Comparison of ENCODE assay signal across 29 mouse cellular contexts in genomic region chr17:26833806-26834205, GRCm38 (mm10). TPM values are rescaled to one million over a fixed set of nuclear protein-coding genes. Genes with fewer than 3 reads are reported as not detected.
DNase-seq lines count a peak whose midpoint lies in the region; ATAC-seq lines count a peak whose summit lies in the region.
"Had no signal": no experiment of that assay in that cellular context is flagged by ENCODE, and none has a peak within 500 bp of the region (broad histone marks: within the 10 kb centered on the region; RNA-seq: fewer than 3 reads in every experiment).

No protein-coding gene starts in this region.

- no peak for ATAC-seq in heart, embryonic 15.5 days (replicated peaks; ENCODE audit: insufficient number of reproducible peaks, insufficient read depth, low FRiP score, low read depth)
- ATAC-seq in heart, embryonic 11.5 days (replicated peaks; ENCODE audit: insufficient number of reproducible peaks, low FRiP score, low TSS enrichment), result no peak
- no peak for ATAC-seq in limb, embryonic 13.5 days (ENCODE audit: low FRiP score, low read depth)
- ATAC-seq: CD4-positive, CD25-positive, alpha-beta regulatory T cell, adult 4 months; forebrain, embryonic 15.5 days; intestine, embryonic 15.5 days had no signal

- peak overlapping the region; percentile 11; the same call in 1 of the 2 replicates for H3K27ac ChIP-seq in heart, embryonic 15.5 days
- no peak overlapping the region for H3K27ac ChIP-seq in heart, embryonic 11.5 days (ENCODE audit: low read depth, low read length)
- H3K27ac ChIP-seq in limb, embryonic 13.5 days, result no peak overlapping the region
- no peak overlapping the region for H3K27ac ChIP-seq in limb, embryonic 10.5 days
- H3K27ac ChIP-seq: embryonic facial prominence, embryonic 13.5 days; forebrain, embryonic 15.5 days; hindbrain, embryonic 14.5 days; intestine, embryonic 15.5 days had no signal

- H3K4me1 ChIP-seq in heart, embryonic 15.5 days (replicated peaks), result peaks cover 19% of the 10 kb centered on the region
- H3K4me1 ChIP-seq in heart, embryonic 11.5 days (ENCODE audit: control insufficient read depth, insufficient read depth, low read length), result no peaks in the 10 kb centered on the region
- H3K4me1 ChIP-seq in limb, embryonic 13.5 days, result peaks cover 2% of the 10 kb centered on the region; the same call in 1 of the 2 replicates
- H3K4me1 ChIP-seq in limb, embryonic 10.5 days, result peaks cover 1% of the 10 kb centered on the region
- H3K4me1 ChIP-seq: forebrain, embryonic 15.5 days had no signal

- H3K4me2 ChIP-seq in heart, embryonic 15.5 days, result no peak overlapping the region
- H3K4me2 ChIP-seq in heart, embryonic 11.5 days, result no peak overlapping the region
- H3K4me2 ChIP-seq in limb, embryonic 13.5 days (replicated peaks), result no peak overlapping the region
- H3K4me2 ChIP-seq: embryonic facial prominence, embryonic 13.5 days; forebrain, embryonic 15.5 days; hindbrain, embryonic 14.5 days; intestine, embryonic 15.5 days had no signal

- DNase-seq in heart, adult 11 months, result peak; percentile 77
- no peak for DNase-seq in heart, adult 18-20 months
- DNase-seq in limb, embryonic 10.5 days (ENCODE audit: low spot score), result no peak
- DNase-seq: adrenal gland, adult 2 months; adrenal gland, postnatal 14 days; cerebellum, adult 11 months; cerebellum, adult 2 months; cerebellum, adult 9-11 months; cerebellum, postnatal 25 days; gastrocnemius, postnatal 10 days; gastrocnemius, postnatal 36 days; heart, postnatal 14 days; kidney, adult 18-20 months; kidney, adult 9 months had no signal

- H3K27me3 ChIP-seq in heart, embryonic 15.5 days, result peaks cover 32% of the 10 kb centered on the region
- peaks cover 23% of the 10 kb centered on the region for H3K27me3 ChIP-seq in heart, embryonic 11.5 days (ENCODE audit: control insufficient read depth, insufficient read depth, low read length)
- H3K27me3 ChIP-seq in limb, embryonic 13.5 days, result peaks cover 94% of the 10 kb centered on the region
- peaks cover 90% of the 10 kb centered on the region for H3K27me3 ChIP-seq in limb, embryonic 10.5 days (ENCODE audit: low read depth, poor library complexity, severe bottlenecking)

- 81% methylated on average over 2 of the region's 2 CpGs for WGBS in heart, embryonic 15.5 days
- 80% methylated on average over 2 of the region's 2 CpGs for WGBS in heart, embryonic 11.5 days (ENCODE audit: insufficient replicate concordance)
- WGBS in limb, embryonic 13.5 days, result 81% methylated on average over 2 of the region's 2 CpGs
- 76% methylated on average over 2 of the region's 2 CpGs for WGBS in limb, embryonic 10.5 days

- H3K9me3 ChIP-seq in heart, embryonic 15.5 days (replicated peaks), result no peaks in the 10 kb centered on the region
- H3K9me3 ChIP-seq in heart, embryonic 11.5 days (replicated peaks; ENCODE audit: control insufficient read depth, low read length), result no peaks in the 10 kb centered on the region; the same call in 1 of the 2 replicates
- no peaks in the 10 kb centered on the region for H3K9me3 ChIP-seq in limb, embryonic 13.5 days
- no peaks in the 10 kb centered on the region for H3K9me3 ChIP-seq in limb, embryonic 10.5 days (replicated peaks)
- H3K9me3 ChIP-seq: forebrain, embryonic 15.5 days; intestine, embryonic 15.5 days had no signal

- no peak overlapping the region for H3K9ac ChIP-seq in heart, embryonic 15.5 days
- H3K9ac ChIP-seq in heart, embryonic 11.5 days (ENCODE audit: low read depth, low read length), result no peak overlapping the region
- 0 out of 2 replicates have a peak overlapping the region, but pooled peaks have one; percentile 13 for H3K9ac ChIP-seq in limb, embryonic 13.5 days
- H3K9ac ChIP-seq: embryonic facial prominence, embryonic 13.5 days; forebrain, embryonic 15.5 days; hindbrain, embryonic 14.5 days; intestine, embryonic 15.5 days had no signal

- H3K4me3 ChIP-seq in heart, embryonic 15.5 days, result no peak overlapping the region
- no peak overlapping the region for H3K4me3 ChIP-seq in heart, embryonic 11.5 days (ENCODE audit: low read depth, low read length)
- no peak overlapping the region for H3K4me3 ChIP-seq in limb, embryonic 13.5 days
- H3K4me3 ChIP-seq in limb, embryonic 10.5 days, result no peak overlapping the region
- H3K4me3 ChIP-seq: embryonic facial prominence, embryonic 13.5 days; erythroblast, embryonic 14.5 days; forebrain, embryonic 15.5 days; intestine, embryonic 15.5 days had no signal

- H3K36me3 ChIP-seq in heart, embryonic 15.5 days, result peaks cover 20% of the 10 kb centered on the region
- H3K36me3 ChIP-seq in heart, embryonic 11.5 days (ENCODE audit: control insufficient read depth, insufficient read depth, low read length), result peaks cover 9% of the 10 kb centered on the region; the same call in 1 of the 2 replicates
- no peaks in the 10 kb centered on the region for H3K36me3 ChIP-seq in limb, embryonic 13.5 days
- H3K36me3 ChIP-seq in limb, embryonic 10.5 days, result no peaks in the 10 kb centered on the region
- H3K36me3 ChIP-seq: embryonic facial prominence, embryonic 13.5 days; forebrain, embryonic 15.5 days; intestine, embryonic 15.5 days had no signal

RNA-seq across cellular contexts. Expression of gene Nkx2-5, which starts 11.0 kb away (rescaled TPM):
- 10 to 100 TPM; 75.6 to 79.8 TPM for total RNA-seq in heart, adult 18-20 months (2021)
- polyA plus RNA-seq in heart, embryonic 15.5 days (2015; fragmentation: Nextera tagmentation; extraction: Ambion mirVana), result 131 and 147 TPM in 2 replicates
- 157 and 159 TPM in 2 replicates for polyA plus RNA-seq in heart, embryonic 11.5 days (2014; fragmentation: Nextera tagmentation; extraction: Ambion mirVana)
- polyA plus RNA-seq in limb, embryonic 13.5 days (2015; fragmentation: Nextera tagmentation; extraction: Ambion mirVana), result not detected in 2 replicates
- polyA plus RNA-seq in limb, embryonic 10.5 days (2016; fragmentation: Nextera tagmentation; extraction: Ambion mirVana), result 0.10 and 0.14 TPM in 2 replicates
- total RNA-seq: adrenal gland, adult 2 months; adrenal gland, postnatal 14 days; adrenal gland, postnatal 4 days; common myeloid progenitor, adult 5-6 weeks; gastrocnemius, adult 18-20 months; gastrocnemius, postnatal 10 days; gastrocnemius, postnatal 36 days; granulocyte monocyte progenitor cell, adult 5-6 weeks; MEL had no signal
- polyA plus RNA-seq: CD4-positive, CD25-positive, alpha-beta regulatory T cell, adult 4 months; cerebellum, adult 2 months; erythroblast, embryonic 14.5 days; forebrain, embryonic 15.5 days; hindbrain, embryonic 11.5 days; hindbrain, embryonic 14.5 days; intestine, embryonic 15.5 days had no signal

RNA-seq across cellular contexts. Expression of gene Bnip1, which starts 52.9 kb away (rescaled TPM):
- total RNA-seq in heart, adult 18-20 months (2021), result 10 to 100 TPM; 28.5 to 30.0 TPM
- 51.6 and 53.3 TPM in 2 replicates for polyA plus RNA-seq in heart, embryonic 15.5 days (2015; fragmentation: Nextera tagmentation; extraction: Ambion mirVana)
- 48.7 and 58.5 TPM in 2 replicates for polyA plus RNA-seq in heart, embryonic 11.5 days (2014; fragmentation: Nextera tagmentation; extraction: Ambion mirVana)
- 56.2 and 61.8 TPM in 2 replicates for polyA plus RNA-seq in limb, embryonic 13.5 days (2015; fragmentation: Nextera tagmentation; extraction: Ambion mirVana)
- 46.0 and 46.9 TPM in 2 replicates for polyA plus RNA-seq in limb, embryonic 10.5 days (2016; fragmentation: Nextera tagmentation; extraction: Ambion mirVana)

Comparison
In these comparisons a context has a peak if more than half of its experiments do, and no peak if none do; other contexts are left out.
1. RNA of gene Nkx2-5, which starts 11.0 kb away (polyA plus RNA-seq): 157 to 159 TPM in heart, embryonic 11.5 days and 131 to 147 TPM in heart, embryonic 15.5 days; 0.10 to 0.14 TPM in limb, embryonic 10.5 days and not detected in limb, embryonic 13.5 days; every median in the first group is over 100 times any median in the second.